Mouse (Mus musculus) natural killer cell, adult 2 months (primary cell): ENCODE results near the gene Nudt16l1.
A peak's percentile ranks its signal among the peaks of the same experiment; 100 is the strongest.

Source experiments
- DNase-seq, 2 experiments: peaks; one replicate each; pipeline ENCODE4 v3.0.0; 2022; ENCODE audit warnings: low spot score in 2 of 2

Gene Nudt16l1

DNA sequence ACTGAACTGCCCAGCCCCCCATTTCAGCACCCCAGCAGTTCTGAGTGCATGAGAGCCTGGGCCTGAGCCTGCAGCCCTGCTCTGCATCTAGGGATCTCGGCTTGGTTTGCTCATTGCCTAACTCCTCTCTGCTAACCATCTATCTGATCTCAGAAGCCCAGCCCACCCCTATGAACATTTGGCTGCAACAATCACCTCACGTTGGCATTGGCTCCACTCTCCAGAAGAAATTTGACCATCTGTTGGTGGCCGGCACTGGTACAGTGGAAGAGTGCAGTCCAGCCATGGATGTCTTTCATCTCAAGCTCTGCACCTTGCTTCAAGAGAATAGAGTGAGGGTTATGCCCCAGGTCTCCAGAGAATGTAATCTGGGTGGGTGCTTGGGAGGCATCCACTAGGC lies 18.9 kb downstream of the Nudt16l1 start:
- DNase-seq = no peak

- no peak for DNase-seq
Measured at GRCm38 (mm10) chr16:4960260-4960659, 21.7 kb downstream of the Nudt16l1 start.

DNA sequence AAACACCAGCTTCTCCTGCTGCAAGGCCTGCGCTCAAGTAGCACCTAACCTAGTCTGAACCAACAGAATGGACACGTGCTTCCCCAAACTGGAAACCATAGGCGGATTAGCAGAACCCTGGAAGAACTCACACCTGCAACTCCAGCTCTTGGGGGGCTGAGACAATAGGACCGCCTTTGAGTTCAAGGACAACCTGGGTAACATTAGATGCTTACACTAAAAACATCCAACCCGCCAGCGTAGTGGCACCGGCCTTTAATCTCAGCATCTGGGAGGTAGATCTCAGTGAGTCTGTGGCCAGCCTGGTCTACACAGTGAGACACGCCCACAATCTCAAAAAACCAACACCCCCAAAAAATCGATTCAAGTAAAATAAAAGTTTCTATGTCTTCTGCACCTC lies 24.8 kb downstream of the Nudt16l1 start:
- DNase-seq = no peak

DNA sequence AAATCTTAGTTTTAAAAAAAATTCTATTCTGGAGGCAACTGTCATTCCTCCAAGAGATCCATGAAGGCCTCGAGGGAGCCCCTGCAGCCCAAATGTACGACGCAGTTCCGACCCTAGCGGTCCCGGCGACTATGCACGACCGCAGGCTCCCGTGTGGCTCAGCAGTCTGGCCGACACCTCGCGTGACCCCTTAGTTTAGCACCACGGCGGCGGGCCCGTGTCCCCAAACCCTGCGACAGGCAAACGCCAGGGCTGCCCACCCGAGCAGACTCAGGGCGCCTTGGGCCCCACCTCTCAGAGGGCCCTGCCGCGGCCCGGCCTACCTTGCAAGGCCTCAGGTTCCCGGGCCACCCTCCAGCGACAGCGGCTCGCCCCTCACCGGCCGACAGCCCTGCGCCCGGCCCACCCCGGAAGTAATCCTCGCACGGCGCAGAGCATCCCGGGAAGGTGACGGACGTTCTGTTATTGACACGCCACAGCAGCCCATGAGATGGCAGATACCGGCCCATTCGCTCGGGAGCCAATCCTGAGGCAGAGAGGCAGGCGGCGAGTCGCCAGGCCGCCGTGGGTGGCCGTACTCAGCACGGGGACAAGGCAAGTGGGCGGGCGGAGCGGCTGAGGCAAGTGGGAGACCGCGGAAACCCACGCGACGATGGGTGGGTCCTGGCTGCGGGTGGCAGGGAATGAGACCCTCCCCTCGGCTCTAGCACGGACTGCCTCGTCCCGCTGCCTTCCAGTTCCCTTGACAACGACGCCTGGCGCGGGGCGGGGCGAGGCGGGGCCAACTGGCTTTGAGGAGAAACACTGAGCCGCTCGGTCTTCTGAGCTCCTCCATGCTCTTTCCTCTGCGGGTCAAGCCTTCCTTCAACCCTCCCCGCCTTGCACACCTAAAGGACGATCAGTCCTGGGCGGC lies 25.5 kb downstream of the Nudt16l1 start, which contains the start of gene Anks3:
TSS of gene Anks3 (minus strand) at position 409 of the 913 bp plus-strand sequence.
- peak; percentile 95 to 97 for DNase-seq

- DNase-seq = no peak
Measured at GRCm38 (mm10) chr16:4964731-4965391, 26.3 kb downstream of the Nudt16l1 start.

DNA sequence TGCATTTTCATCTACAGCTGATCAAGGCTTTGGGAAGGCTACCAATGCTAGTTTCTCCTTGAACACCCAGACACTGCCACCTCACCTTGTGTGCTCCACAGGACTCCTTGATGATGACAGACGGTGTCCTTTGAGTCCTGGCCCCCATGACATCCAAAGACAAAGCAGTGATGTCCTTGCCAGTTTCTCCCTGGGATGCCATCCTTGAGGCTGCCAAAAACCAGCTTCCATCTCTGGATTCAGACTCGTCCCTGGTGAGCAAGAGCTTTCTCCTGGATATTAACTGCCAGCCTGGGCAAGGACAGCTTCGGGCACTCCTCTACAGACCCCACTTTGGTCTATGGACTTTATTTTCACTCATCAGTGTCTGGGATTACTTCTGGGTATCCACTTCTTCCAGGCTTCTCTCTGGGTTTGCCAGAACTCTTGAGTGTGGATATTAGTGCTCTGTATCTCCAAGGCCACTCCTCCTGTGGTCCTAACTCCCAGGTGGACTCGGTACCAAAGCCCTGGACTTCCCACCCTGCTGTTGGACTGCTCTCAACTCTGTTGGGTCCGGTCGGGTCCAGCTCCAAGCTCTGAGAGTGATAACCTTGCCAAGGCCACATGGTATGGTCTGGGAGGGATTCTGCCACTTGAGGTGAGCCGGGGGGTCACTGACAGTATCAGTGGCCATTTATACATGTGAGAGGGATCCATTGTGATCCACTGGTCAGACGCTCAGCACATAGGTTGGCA lies 27.0 kb downstream of the Nudt16l1 start:
- DNase-seq = no peak

- no peak for DNase-seq
Measured at GRCm38 (mm10) chr16:4968426-4968825, 29.9 kb downstream of the Nudt16l1 start.

- peak in 1 of 2 experiments; percentile 17 for DNase-seq
Measured at GRCm38 (mm10) chr16:4969055-4969843, 30.7 kb downstream of the Nudt16l1 start.

GRCm38 (mm10) chr16:4971626-4972025 lies 33.1 kb downstream of the Nudt16l1 start:
- DNase-seq = no peak

GRCm38 (mm10) chr16:4974521-4974920 lies 36.0 kb downstream of the Nudt16l1 start:
- DNase-seq = no peak

DNA sequence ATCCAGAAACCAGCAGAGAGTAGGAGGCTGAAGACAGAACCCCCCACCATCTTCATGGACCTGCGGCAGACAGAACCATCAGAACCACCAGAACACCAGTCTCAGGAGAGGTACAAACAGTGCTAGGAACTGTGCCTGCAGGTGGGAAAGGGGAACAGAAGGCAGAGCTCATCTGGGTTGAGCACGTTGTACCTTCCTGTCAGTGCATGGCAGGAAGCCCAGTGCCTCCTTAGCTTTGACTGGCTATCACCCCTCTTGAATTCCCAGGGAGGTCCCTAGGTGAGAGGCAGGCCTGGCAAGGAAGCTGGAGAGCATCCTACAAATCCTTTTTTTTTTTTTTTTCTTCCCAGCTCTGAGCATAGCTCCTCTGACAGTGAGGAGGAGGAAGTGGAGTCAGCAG lies 37.6 kb downstream of the Nudt16l1 start:
- DNase-seq = no peak

- no peak for DNase-seq
Measured at GRCm38 (mm10) chr16:4978275-4979051, 39.9 kb downstream of the Nudt16l1 start.

DNA sequence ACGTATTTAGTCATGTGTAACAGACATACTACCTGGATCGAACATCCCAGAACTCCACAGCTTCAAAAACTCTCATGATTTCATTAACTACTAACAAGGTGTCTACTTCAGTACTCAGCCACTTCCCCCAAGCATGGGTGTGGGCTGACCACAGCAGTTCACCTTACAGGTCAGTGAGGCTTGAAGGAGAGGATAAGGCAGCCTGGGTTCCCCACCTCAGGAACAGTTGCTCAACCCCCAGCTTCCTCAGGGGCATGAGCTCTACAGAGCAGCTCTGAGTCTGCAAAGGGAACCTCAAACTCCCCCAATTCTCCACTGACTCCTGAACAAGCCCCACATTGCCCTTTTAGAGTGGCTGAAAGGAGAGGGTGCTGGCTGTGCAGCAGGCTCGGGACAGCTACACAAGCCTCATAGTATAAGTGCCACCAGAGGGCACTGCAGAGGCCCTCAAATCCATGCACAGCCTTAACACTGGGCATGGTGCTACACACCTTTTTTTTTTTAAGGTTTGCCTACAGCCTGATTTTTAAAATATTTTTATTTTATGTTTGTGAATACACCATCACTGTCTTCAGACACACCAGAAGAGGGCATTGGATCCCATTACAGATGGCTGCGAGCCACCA lies 41.3 kb downstream of the Nudt16l1 start:
- DNase-seq = peak; percentile 7 to 37

DNA sequence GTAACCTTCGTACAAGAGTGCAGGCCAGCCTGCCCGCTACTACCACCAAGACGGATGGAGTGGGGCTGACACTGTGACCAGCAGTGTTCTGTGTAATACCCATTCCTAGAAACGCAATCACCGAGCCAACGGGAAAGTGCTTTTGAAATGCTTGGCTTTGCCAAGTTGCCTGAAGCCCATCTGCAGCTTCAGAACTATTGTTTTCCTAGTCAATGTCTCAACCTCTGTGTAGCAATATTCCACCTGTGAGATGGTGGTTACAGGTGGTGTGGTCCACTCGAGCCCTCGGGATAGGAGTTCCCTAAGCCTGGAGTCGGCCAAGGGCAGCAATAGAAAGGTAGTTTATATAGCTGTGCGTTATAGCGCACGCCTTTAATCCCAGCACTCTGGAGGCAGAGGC lies 46.2 kb downstream of the Nudt16l1 start:
- DNase-seq = no peak
